Mouse (Mus musculus) hindbrain, postnatal 0 days (tissue): ENCODE data around the gene Npnt. TPM values are rescaled to one million over a fixed set of nuclear protein-coding genes. Genes with fewer than 3 reads are reported as not detected.

Source experiments
- ATAC-seq: fragments of 200-750 bp; cut with Nextera tagmentation; 2 replicates; pipeline ENCODE4 v1.8.0; 2017; ENCODE audit warnings: mild to moderate bottlenecking, moderate TSS enrichment, moderate library complexity
- DNase-seq: peaks from one replicate; pipeline ENCODE4 v3.0.0-alpha.2; 2015; ENCODE audit warnings: low spot score
- H3K27ac ChIP-seq: fragments of 300-500 bp; sonication (generic); 2 replicates; pipeline ENCODE4 v1.5.1; 2014; ENCODE audit warnings: mild to moderate bottlenecking
- H3K27me3 ChIP-seq: fragments of 300-500 bp; sonication (generic); 2 replicates; pipeline ENCODE4 v1.6.1; 2014; ENCODE audit warnings: low read length, mixed read lengths; ENCODE audit not compliant: insufficient read depth
- H3K36me3 ChIP-seq: fragments of 300-500 bp; sonication (generic); 2 replicates; pipeline ENCODE4 v1.6.1; 2014; ENCODE audit warnings: low read length, mixed read lengths; ENCODE audit not compliant: insufficient read depth
- H3K4me1 ChIP-seq: fragments of 300-500 bp; sonication (generic); 2 replicates; pipeline ENCODE4 v1.6.1; 2014; ENCODE audit warnings: antibody characterized with exemption, low read length, mixed read lengths; ENCODE audit not compliant: insufficient read depth
- H3K4me2 ChIP-seq: fragments of 300-500 bp; sonication (generic); 2 replicates; pipeline ENCODE4 v1.6.1; 2014; ENCODE audit warnings: low read depth, mild to moderate bottlenecking, low read length, moderate library complexity, mixed read lengths
- H3K4me3 ChIP-seq: fragments of 300-500 bp; sonication (generic); 2 replicates; pipeline ENCODE4 v1.5.1; 2014; ENCODE audit warnings: low read length
- H3K9ac ChIP-seq: fragments of 300-500 bp; sonication (generic); replicated peaks from 2 replicates; pipeline ENCODE4 v1.6.1; 2014; ENCODE audit warnings: mild to moderate bottlenecking, low read length, moderate library complexity, mixed read lengths
- H3K9me3 ChIP-seq: fragments of 300-500 bp; sonication (generic); 2 replicates; pipeline ENCODE4 v1.6.1; 2016; ENCODE audit warnings: low read length, mixed read lengths
- CTCF ChIP-seq: IDR thresholded peaks from 2 replicates; pipeline ENCODE4 v1.5.1; 2016; ENCODE audit warnings: antibody characterized with exemption, control low read depth, low read depth
- WGBS: fragments of 180-500 bp; shearing (Covaris S2); extraction: QIAGEN DNeasy Blood & Tissue Kit; methylation state at CpG from one replicate; pipeline ENCODE4 v1.1.7; 2014; 5-methylcytosine and 5-hydroxymethylcytosine counted together
- polyA plus RNA-seq: library from polyadenylated mRNA; unstranded; fragments of >200 nt; fragmentation: Nextera tagmentation; extraction: Ambion mirVana; gene quantifications from 2 replicates; pipeline ENCODE4 v1.2.1, GENCODE M21; 2015
- total RNA-seq: library from RNA; depleted of rRNA; stranded (reverse); fragments of >200 nt; gene quantifications from 2 replicates; pipeline ENCODE4 v1.2.3, GENCODE M21; 2014

The Npnt gene
- total and polyA plus RNA-seq, 2 experiments from 2014 or later: 12.6 to 22.9 TPM

GRCm38 (mm10) chr3:132981968-132982367, 31.9 kb upstream of the Npnt start:
- Histone ChIP-seq H3K36me3 (no peaks in the 10 kb centered on the region; the same call in 1 of the 2 replicates), H3K4me1 (no peaks in the 10 kb centered on the region), H3K4me2 (no peak overlapping the region), H3K9me3 (no peaks in the 10 kb centered on the region), H3K9ac (no peak overlapping the region), H3K27me3 (no peaks in the 10 kb centered on the region), H3K4me3 (no peak overlapping the region), H3K27ac (no peak overlapping the region)
- DNase-seq (no peak), ATAC-seq (no peak)
- TF ChIP-seq CTCF: no peak
- WGBS: 87% methylated on average over 2 of the region's 2 CpGs

GRCm38 (mm10) chr3:132979781-132980461, 29.8 kb upstream of the Npnt start:
- DNase-seq (no peak), ATAC-seq (no peak)
- Histone ChIP-seq H3K4me1 (no peaks in the 10 kb centered on the region), H3K36me3 (no peaks in the 10 kb centered on the region), H3K27ac (no peak overlapping the region), H3K9me3 (no peaks in the 10 kb centered on the region), H3K4me2 (no peak overlapping the region), H3K27me3 (no peaks in the 10 kb centered on the region), H3K4me3 (no peak overlapping the region), H3K9ac (no peak overlapping the region)
- 95% methylated on average over 12 of the region's 12 CpGs for WGBS
- TF ChIP-seq CTCF: no peak

GRCm38 (mm10) chr3:132966255-132966654, 16.2 kb upstream of the Npnt start:
- Histone ChIP-seq H3K4me1 (no peaks in the 10 kb centered on the region), H3K4me2 (no peak overlapping the region), H3K27me3 (no peaks in the 10 kb centered on the region), H3K36me3 (no peaks in the 10 kb centered on the region), H3K9me3 (no peaks in the 10 kb centered on the region), H3K27ac (no peak overlapping the region), H3K4me3 (no peak overlapping the region), H3K9ac (no peak overlapping the region)
- TF ChIP-seq CTCF: no peak
- WGBS: 80% methylated on average over 5 of the region's 5 CpGs
- ATAC-seq (no peak), DNase-seq (no peak)

- 72% methylated on average over 9 of the region's 9 CpGs for WGBS
- no peaks in the 10 kb centered on the region for H3K4me1 ChIP-seq
- no peaks in the 10 kb centered on the region for H3K9me3 ChIP-seq
- no peak for DNase-seq
- no peak for ATAC-seq
- no peaks in the 10 kb centered on the region for H3K27me3 ChIP-seq
- H3K4me3 ChIP-seq: no peak overlapping the region
- no peak for TF ChIP-seq CTCF
- H3K4me2 ChIP-seq: no peak overlapping the region
- no peak overlapping the region for H3K9ac ChIP-seq
- no peak overlapping the region for H3K27ac ChIP-seq
- no peaks in the 10 kb centered on the region for H3K36me3 ChIP-seq
Observed at GRCm38 (mm10) chr3:132964715-132965507, 14.8 kb upstream of the Npnt start.

GRCm38 (mm10) chr3:132962631-132963361, 12.7 kb upstream of the Npnt start:
- Histone ChIP-seq H3K9me3 (no peaks in the 10 kb centered on the region), H3K9ac (no peak overlapping the region), H3K4me1 (no peaks in the 10 kb centered on the region), H3K4me3 (no peak overlapping the region), H3K4me2 (no peak overlapping the region), H3K27me3 (no peaks in the 10 kb centered on the region), H3K27ac (no peak overlapping the region), H3K36me3 (no peaks in the 10 kb centered on the region)
- ATAC-seq: no peak
- no peak for TF ChIP-seq CTCF
- DNase-seq: no peak
- WGBS: 88% methylated on average over 7 of the region's 7 CpGs

GRCm38 (mm10) chr3:132950529-132950880, 414 bp upstream of the Npnt start:
- DNase-seq (no peak), ATAC-seq (no peak)
- H3K27me3 ChIP-seq: no peaks in the 10 kb centered on the region
- H3K36me3 ChIP-seq: no peaks in the 10 kb centered on the region
- H3K9ac ChIP-seq: 0 out of 2 replicates have a peak overlapping the region, but pooled peaks have one; percentile 54
- no peak for TF ChIP-seq CTCF
- H3K9me3 ChIP-seq: no peaks in the 10 kb centered on the region
- H3K4me3 ChIP-seq: peak overlapping the region; percentile 72
- no peak overlapping the region for H3K27ac ChIP-seq
- 7% methylated on average over 7 of the region's 7 CpGs for WGBS
- H3K4me1 ChIP-seq: peaks cover 4% of the 10 kb centered on the region
- H3K4me2 ChIP-seq: peak overlapping the region; percentile 100
